Mouse (Mus musculus): ENCODE results near the gene Cryba2. TPM values are rescaled to one million over a fixed set of nuclear protein-coding genes. Genes with fewer than 3 reads are reported as not detected.

Cryba2 gene
- polyA plus RNA-seq (2015; fragmentation: Nextera tagmentation; extraction: Ambion mirVana) = not detected in 2 replicates

GRCm38 (mm10) chr1:74893134-74893855 is at the start of gene Cryba2:
Gene Cryba2, minus strand, starts transcription at chr1:74893143.
- Histone ChIP-seq H3K4me2 (no peak within 1 kb of the TSS), H3K36me3 (replicated peaks) (no peaks in the 10 kb centered on the region), H3K9ac (no peak within 1 kb of the TSS), H3K27me3 (peaks cover 93% of the 10 kb centered on the region), H3K9me3 (replicated peaks) (no peaks in the 10 kb centered on the region), H3K4me3 (replicated peaks) (no peak within 1 kb of the TSS), H3K27ac (replicated peaks) (no peak within 1 kb of the TSS), H3K4me1 (replicated peaks) (no peaks in the 10 kb centered on the region)
- WGBS (ENCODE audit: insufficient replicate concordance) = 7% methylated on average over 25 of the region's 25 CpGs
- no peak for ATAC-seq (ENCODE audit: insufficient read depth)

- H3K9me3 ChIP-seq (replicated peaks) = no peaks in the 10 kb centered on the region
- H3K4me1 ChIP-seq (replicated peaks) = no peaks in the 10 kb centered on the region
- WGBS (ENCODE audit: insufficient replicate concordance) = 35% methylated on average over 12 of the region's 12 CpGs
- no peak for ATAC-seq (ENCODE audit: insufficient read depth)
- no peak overlapping the region for H3K9ac ChIP-seq
- no peaks in the 10 kb centered on the region for H3K36me3 ChIP-seq (replicated peaks)
- no peak overlapping the region for H3K27ac ChIP-seq (replicated peaks)
- peaks cover 41% of the 10 kb centered on the region for H3K27me3 ChIP-seq
- H3K4me2 ChIP-seq = no peak overlapping the region
- H3K4me3 ChIP-seq (replicated peaks) = no peak overlapping the region
Measured at GRCm38 (mm10) chr1:74941651-74942360, 48.9 kb upstream of the Cryba2 start.

GRCm38 (mm10) chr1:74939762-74940161 is 46.8 kb upstream of the Cryba2 start:
- no peak overlapping the region for H3K4me2 ChIP-seq
- H3K9me3 ChIP-seq (replicated peaks) = no peaks in the 10 kb centered on the region
- no peaks in the 10 kb centered on the region for H3K4me1 ChIP-seq (replicated peaks)
- H3K36me3 ChIP-seq (replicated peaks) = no peaks in the 10 kb centered on the region
- no peak overlapping the region for H3K4me3 ChIP-seq (replicated peaks)
- 5% methylated on average over 3 of the region's 3 CpGs for WGBS (ENCODE audit: insufficient replicate concordance)
- no peak overlapping the region for H3K27ac ChIP-seq (replicated peaks)
- H3K27me3 ChIP-seq = peaks cover 35% of the 10 kb centered on the region
- no peak overlapping the region for H3K9ac ChIP-seq
- ATAC-seq (ENCODE audit: insufficient read depth) = no peak

GRCm38 (mm10) chr1:74936221-74936830 is 43.4 kb upstream of the Cryba2 start:
- H3K4me3 ChIP-seq (replicated peaks) = no peak overlapping the region
- peaks cover 48% of the 10 kb centered on the region for H3K27me3 ChIP-seq
- H3K36me3 ChIP-seq (replicated peaks) = no peaks in the 10 kb centered on the region
- no peaks in the 10 kb centered on the region for H3K9me3 ChIP-seq (replicated peaks)
- H3K4me2 ChIP-seq = no peak overlapping the region
- no peak for ATAC-seq (ENCODE audit: insufficient read depth)
- no peak overlapping the region for H3K9ac ChIP-seq
- H3K4me1 ChIP-seq (replicated peaks) = no peaks in the 10 kb centered on the region
- 37% methylated on average over 12 of the region's 12 CpGs for WGBS (ENCODE audit: insufficient replicate concordance)
- no peak overlapping the region for H3K27ac ChIP-seq (replicated peaks)

- WGBS (ENCODE audit: insufficient replicate concordance) = under 1% methylated on average over 18 of the region's 18 CpGs
- H3K36me3 ChIP-seq (replicated peaks) = no peaks in the 10 kb centered on the region
- no peak within 1 kb of the TSS for H3K9ac ChIP-seq
- H3K4me3 ChIP-seq (replicated peaks) = no peak within 1 kb of the TSS
- no peak for ATAC-seq (ENCODE audit: insufficient read depth)
- H3K4me1 ChIP-seq (replicated peaks) = no peaks in the 10 kb centered on the region
- peak within 1 kb of the TSS; percentile 20; the same call in 1 of the 2 replicates for H3K4me2 ChIP-seq
- H3K9me3 ChIP-seq (replicated peaks) = no peaks in the 10 kb centered on the region
- peaks cover 48% of the 10 kb centered on the region for H3K27me3 ChIP-seq
- H3K27ac ChIP-seq (replicated peaks) = no peak within 1 kb of the TSS
Measured at GRCm38 (mm10) chr1:74935402-74935801, 42.5 kb upstream of the Cryba2 start, which contains the start of gene Cfap65. Gene Cfap65, minus strand, starts transcription at chr1:74935599.

- 70% methylated on average over 9 of the region's 9 CpGs for WGBS (ENCODE audit: insufficient replicate concordance)
Measured at GRCm38 (mm10) chr1:74927621-74928296, 34.8 kb upstream of the Cryba2 start.

GRCm38 (mm10) chr1:74926721-74927120 is 33.8 kb upstream of the Cryba2 start:
- no peaks in the 10 kb centered on the region for H3K9me3 ChIP-seq (replicated peaks)
- ATAC-seq (ENCODE audit: insufficient read depth) = no peak
- H3K27ac ChIP-seq (replicated peaks) = no peak overlapping the region
- H3K4me2 ChIP-seq = no peak overlapping the region
- H3K9ac ChIP-seq = no peak overlapping the region
- 28% methylated on average over 6 of the region's 6 CpGs for WGBS (ENCODE audit: insufficient replicate concordance)
- peaks cover 11% of the 10 kb centered on the region; the same call in 1 of the 2 replicates for H3K27me3 ChIP-seq
- H3K4me1 ChIP-seq (replicated peaks) = no peaks in the 10 kb centered on the region
- H3K4me3 ChIP-seq (replicated peaks) = no peak overlapping the region
- H3K36me3 ChIP-seq (replicated peaks) = no peaks in the 10 kb centered on the region

More at GRCm38 (mm10) chr1:74927621-74928296, 34.8 kb upstream of the Cryba2 start:
- no peaks in the 10 kb centered on the region for H3K36me3 ChIP-seq (replicated peaks)
- no peaks in the 10 kb centered on the region for H3K4me1 ChIP-seq (replicated peaks)
- H3K9ac ChIP-seq = no peak overlapping the region
- H3K4me3 ChIP-seq (replicated peaks) = no peak overlapping the region
- H3K27me3 ChIP-seq = peaks cover 14% of the 10 kb centered on the region; the same call in 1 of the 2 replicates
- H3K4me2 ChIP-seq = no peak overlapping the region
- no peak for ATAC-seq (ENCODE audit: insufficient read depth)
- H3K9me3 ChIP-seq (replicated peaks) = no peaks in the 10 kb centered on the region
- no peak overlapping the region for H3K27ac ChIP-seq (replicated peaks)

GRCm38 (mm10) chr1:74924464-74924863 is 31.5 kb upstream of the Cryba2 start:
- Histone ChIP-seq H3K27ac (replicated peaks) (no peak overlapping the region), H3K9ac (no peak overlapping the region), H3K4me3 (replicated peaks) (no peak overlapping the region), H3K9me3 (replicated peaks) (no peaks in the 10 kb centered on the region), H3K4me2 (no peak overlapping the region), H3K4me1 (replicated peaks) (no peaks in the 10 kb centered on the region), H3K36me3 (replicated peaks) (no peaks in the 10 kb centered on the region), H3K27me3 (peaks cover 5% of the 10 kb centered on the region; the same call in 1 of the 2 replicates)
- 54% methylated on average over 4 of the region's 4 CpGs for WGBS (ENCODE audit: insufficient replicate concordance)
- ATAC-seq (ENCODE audit: insufficient read depth) = no peak

- Histone ChIP-seq H3K27ac (replicated peaks) (no peak overlapping the region), H3K9ac (no peak overlapping the region), H3K27me3 (peaks cover 9% of the 10 kb centered on the region; the same call in 1 of the 2 replicates), H3K4me3 (replicated peaks) (no peak overlapping the region), H3K9me3 (replicated peaks) (no peaks in the 10 kb centered on the region), H3K36me3 (replicated peaks) (no peaks in the 10 kb centered on the region), H3K4me2 (no peak overlapping the region), H3K4me1 (replicated peaks) (no peaks in the 10 kb centered on the region)
- no peak for ATAC-seq (ENCODE audit: insufficient read depth)
- 20% methylated on average over 13 of the region's 13 CpGs for WGBS (ENCODE audit: insufficient replicate concordance)
Measured at GRCm38 (mm10) chr1:74915706-74916105, 22.8 kb upstream of the Cryba2 start.

GRCm38 (mm10) chr1:74902191-74902590 is 9.2 kb upstream of the Cryba2 start:
- H3K9me3 ChIP-seq (replicated peaks) = no peaks in the 10 kb centered on the region
- 10% methylated on average over 6 of the region's 6 CpGs for WGBS (ENCODE audit: insufficient replicate concordance)
- H3K27me3 ChIP-seq = peaks cover 76% of the 10 kb centered on the region
- H3K9ac ChIP-seq = no peak overlapping the region
- H3K4me1 ChIP-seq (replicated peaks) = no peaks in the 10 kb centered on the region
- no peak overlapping the region for H3K4me2 ChIP-seq
- no peak for ATAC-seq (ENCODE audit: insufficient read depth)
- no peak overlapping the region for H3K27ac ChIP-seq (replicated peaks)
- H3K36me3 ChIP-seq (replicated peaks) = no peaks in the 10 kb centered on the region
- H3K4me3 ChIP-seq (replicated peaks) = no peak overlapping the region
